Mouse (Mus musculus): ENCODE measurements around the gene Ttll5. TPM values are rescaled to one million over a fixed set of nuclear protein-coding genes. Genes with fewer than 3 reads are reported as not detected.

Ttll5 gene
- total and polyA plus RNA-seq, 3 experiments, result 17.9 to 59.1 (median 40.6) TPM

GRCm38 (mm10) chr12:86085873-86086272, 261.4 kb downstream of the Ttll5 start:
- H3K4me1 ChIP-seq (ENCODE audit: insufficient read depth, low read depth, low read length), result peaks cover 9% of the 10 kb centered on the region
- no peak for DNase-seq (ENCODE audit: low spot score)
- no peak for ATAC-seq (ENCODE audit: extremely low read depth, insufficient number of reproducible peaks, low FRiP score, poor library complexity, severe bottlenecking)
- no peak overlapping the region for H3K4me3 ChIP-seq (ENCODE audit: low read depth, low read length)
- H3K36me3 ChIP-seq (replicated peaks), result no peaks in the 10 kb centered on the region
- peaks cover 51% of the 10 kb centered on the region for H3K27me3 ChIP-seq (ENCODE audit: insufficient read depth, low read length)
- TF ChIP-seq GATA1 (IDR thresholded peaks at IDR 0.05; ENCODE audit: borderline replicate concordance, low read length) (no peak), TAL1 (conservative IDR thresholded peaks at IDR 0.05; ENCODE audit: low read depth, low read length) (no peak), CTCF (IDR thresholded peaks at IDR 0.05; ENCODE audit: low read depth, low read length) (no peak), GATA2 (IDR thresholded peaks at IDR 0.05; ENCODE audit: borderline replicate concordance, low read depth, low read length) (no peak), POLR2AphosphoS5 (IDR thresholded peaks at IDR 0.05; ENCODE audit: insufficient replicate concordance, low read depth, low read length) (no peak)
- H3K9me3 ChIP-seq (replicated peaks), result no peaks in the 10 kb centered on the region

- no peak for TF ChIP-seq CTCF (IDR thresholded peaks at IDR 0.05; ENCODE audit: low read depth, low read length)
- no peak for TF ChIP-seq POLR2AphosphoS5 (IDR thresholded peaks at IDR 0.05; ENCODE audit: insufficient replicate concordance, low read depth, low read length)
- no peak for TF ChIP-seq GATA1 (IDR thresholded peaks at IDR 0.05; ENCODE audit: borderline replicate concordance, low read length)
- TF ChIP-seq GATA2 (IDR thresholded peaks at IDR 0.05; ENCODE audit: borderline replicate concordance, low read depth, low read length), result no peak
- no peak for TF ChIP-seq TAL1 (conservative IDR thresholded peaks at IDR 0.05; ENCODE audit: low read depth, low read length)
- Histone ChIP-seq H3K27me3 (ENCODE audit: insufficient read depth, low read length) (peaks cover 45% of the 10 kb centered on the region), H3K9me3 (replicated peaks) (no peaks in the 10 kb centered on the region), H3K36me3 (replicated peaks) (no peaks in the 10 kb centered on the region), H3K4me1 (ENCODE audit: insufficient read depth, low read depth, low read length) (peaks cover 9% of the 10 kb centered on the region), H3K4me3 (ENCODE audit: low read depth, low read length) (no peak overlapping the region)
- DNase-seq (ENCODE audit: low spot score) (no peak), ATAC-seq (ENCODE audit: extremely low read depth, insufficient number of reproducible peaks, low FRiP score, poor library complexity, severe bottlenecking) (no peak)
These were observed 262.1 kb downstream of the Ttll5 start for GRCm38 (mm10) chr12:86086550-86086949.

- no peaks in the 10 kb centered on the region for H3K36me3 ChIP-seq (replicated peaks)
- no peak overlapping the region for H3K4me3 ChIP-seq (ENCODE audit: low read depth, low read length)
- no peak for TF ChIP-seq TAL1 (conservative IDR thresholded peaks at IDR 0.05; ENCODE audit: low read depth, low read length)
- no peak for TF ChIP-seq GATA1 (IDR thresholded peaks at IDR 0.05; ENCODE audit: borderline replicate concordance, low read length)
- no peak for TF ChIP-seq GATA2 (IDR thresholded peaks at IDR 0.05; ENCODE audit: borderline replicate concordance, low read depth, low read length)
- TF ChIP-seq POLR2AphosphoS5 (IDR thresholded peaks at IDR 0.05; ENCODE audit: insufficient replicate concordance, low read depth, low read length), result no peak
- TF ChIP-seq CTCF (IDR thresholded peaks at IDR 0.05; ENCODE audit: low read depth, low read length), result no peak
- ATAC-seq (ENCODE audit: extremely low read depth, insufficient number of reproducible peaks, low FRiP score, poor library complexity, severe bottlenecking) (no peak), DNase-seq (ENCODE audit: low spot score) (no peak)
- no peaks in the 10 kb centered on the region for H3K4me1 ChIP-seq (ENCODE audit: insufficient read depth, low read depth, low read length)
- H3K9me3 ChIP-seq (replicated peaks), result no peaks in the 10 kb centered on the region
- peaks cover 35% of the 10 kb centered on the region for H3K27me3 ChIP-seq (ENCODE audit: insufficient read depth, low read length)
These were observed 263.6 kb downstream of the Ttll5 start for GRCm38 (mm10) chr12:86088042-86088441.

- H3K4me3 ChIP-seq (ENCODE audit: low read depth, low read length), result no peak overlapping the region
- DNase-seq (ENCODE audit: low spot score) (no peak), ATAC-seq (ENCODE audit: extremely low read depth, insufficient number of reproducible peaks, low FRiP score, poor library complexity, severe bottlenecking) (no peak)
- no peaks in the 10 kb centered on the region for H3K36me3 ChIP-seq (replicated peaks)
- peaks cover 21% of the 10 kb centered on the region; the same call in 1 of the 2 replicates for H3K27me3 ChIP-seq (ENCODE audit: insufficient read depth, low read length)
- TF ChIP-seq POLR2AphosphoS5 (IDR thresholded peaks at IDR 0.05; ENCODE audit: insufficient replicate concordance, low read depth, low read length), result no peak
- no peak for TF ChIP-seq GATA1 (IDR thresholded peaks at IDR 0.05; ENCODE audit: borderline replicate concordance, low read length)
- no peak for TF ChIP-seq CTCF (IDR thresholded peaks at IDR 0.05; ENCODE audit: low read depth, low read length)
- TF ChIP-seq TAL1 (conservative IDR thresholded peaks at IDR 0.05; ENCODE audit: low read depth, low read length), result no peak
- no peaks in the 10 kb centered on the region for H3K9me3 ChIP-seq (replicated peaks)
- H3K4me1 ChIP-seq (ENCODE audit: insufficient read depth, low read depth, low read length), result no peaks in the 10 kb centered on the region
These were observed 266.3 kb downstream of the Ttll5 start for GRCm38 (mm10) chr12:86090764-86091163.

DNA sequence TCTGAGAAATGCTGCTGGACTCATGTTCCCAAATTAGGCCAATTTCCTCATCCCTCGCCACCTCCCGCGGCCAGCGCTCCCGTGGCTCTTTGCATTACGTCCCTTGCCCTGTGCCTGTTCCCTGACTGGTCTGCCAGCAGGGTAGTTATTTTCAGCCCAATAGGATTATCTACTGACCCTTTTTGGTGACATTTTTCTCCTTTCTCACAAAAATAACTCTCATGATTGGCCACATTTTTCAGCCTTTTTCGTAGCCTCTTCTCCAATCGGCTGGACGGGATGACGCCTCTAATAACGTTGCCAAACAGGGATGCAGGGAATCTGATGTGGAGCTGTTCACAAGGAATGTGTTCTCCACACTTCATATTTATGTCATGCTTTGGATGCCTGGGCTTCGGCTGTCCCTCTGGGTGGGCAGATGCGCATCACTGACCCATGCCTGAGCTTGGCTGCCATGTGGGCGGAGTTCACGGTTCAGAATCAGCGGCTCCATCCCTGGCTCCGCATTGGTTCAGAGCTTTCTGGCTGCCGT, 267.2 kb downstream of the Ttll5 start:
- DNase-seq (ENCODE audit: low spot score) (no peak), ATAC-seq (ENCODE audit: extremely low read depth, insufficient number of reproducible peaks, low FRiP score, poor library complexity, severe bottlenecking) (no peak)
- Histone ChIP-seq H3K27me3 (ENCODE audit: insufficient read depth, low read length) (peaks cover 15% of the 10 kb centered on the region; the same call in 1 of the 2 replicates), H3K4me1 (ENCODE audit: insufficient read depth, low read depth, low read length) (no peaks in the 10 kb centered on the region), H3K9me3 (replicated peaks) (no peaks in the 10 kb centered on the region), H3K36me3 (replicated peaks) (no peaks in the 10 kb centered on the region), H3K4me3 (ENCODE audit: low read depth, low read length) (no peak overlapping the region)
- TF ChIP-seq CTCF (IDR thresholded peaks at IDR 0.05; ENCODE audit: low read depth, low read length), result no peak
- no peak for TF ChIP-seq POLR2AphosphoS5 (IDR thresholded peaks at IDR 0.05; ENCODE audit: insufficient replicate concordance, low read depth, low read length)
- TF ChIP-seq TAL1 (conservative IDR thresholded peaks at IDR 0.05; ENCODE audit: low read depth, low read length), result no peak
- TF ChIP-seq GATA2 (IDR thresholded peaks at IDR 0.05; ENCODE audit: borderline replicate concordance, low read depth, low read length), result no peak
- no peak for TF ChIP-seq GATA1 (IDR thresholded peaks at IDR 0.05; ENCODE audit: borderline replicate concordance, low read length)

GRCm38 (mm10) chr12:86094075-86094474, 269.6 kb downstream of the Ttll5 start:
- H3K4me1 ChIP-seq (ENCODE audit: insufficient read depth, low read depth, low read length), result no peaks in the 10 kb centered on the region
- peaks cover 12% of the 10 kb centered on the region; the same call in 1 of the 2 replicates for H3K27me3 ChIP-seq (ENCODE audit: insufficient read depth, low read length)
- no peaks in the 10 kb centered on the region for H3K36me3 ChIP-seq (replicated peaks)
- H3K9me3 ChIP-seq (replicated peaks), result no peaks in the 10 kb centered on the region
- no peak for TF ChIP-seq GATA2 (IDR thresholded peaks at IDR 0.05; ENCODE audit: borderline replicate concordance, low read depth, low read length)
- no peak for TF ChIP-seq POLR2AphosphoS5 (IDR thresholded peaks at IDR 0.05; ENCODE audit: insufficient replicate concordance, low read depth, low read length)
- no peak for TF ChIP-seq GATA1 (IDR thresholded peaks at IDR 0.05; ENCODE audit: borderline replicate concordance, low read length)
- no peak for TF ChIP-seq TAL1 (conservative IDR thresholded peaks at IDR 0.05; ENCODE audit: low read depth, low read length)
- TF ChIP-seq CTCF (IDR thresholded peaks at IDR 0.05; ENCODE audit: low read depth, low read length), result no peak
- ATAC-seq (ENCODE audit: extremely low read depth, insufficient number of reproducible peaks, low FRiP score, poor library complexity, severe bottlenecking) (no peak), DNase-seq (ENCODE audit: low spot score) (no peak)
- no peak overlapping the region for H3K4me3 ChIP-seq (ENCODE audit: low read depth, low read length)
